Mouse (Mus musculus): ENCODE results near the gene Slc12a6. TPM values are rescaled to one million over a fixed set of nuclear protein-coding genes. Genes with fewer than 3 reads are reported as not detected.

Gene Slc12a6
- total RNA-seq, 4 experiments from 2014 or later: 105 to 127 (median 118) TPM

DNA sequence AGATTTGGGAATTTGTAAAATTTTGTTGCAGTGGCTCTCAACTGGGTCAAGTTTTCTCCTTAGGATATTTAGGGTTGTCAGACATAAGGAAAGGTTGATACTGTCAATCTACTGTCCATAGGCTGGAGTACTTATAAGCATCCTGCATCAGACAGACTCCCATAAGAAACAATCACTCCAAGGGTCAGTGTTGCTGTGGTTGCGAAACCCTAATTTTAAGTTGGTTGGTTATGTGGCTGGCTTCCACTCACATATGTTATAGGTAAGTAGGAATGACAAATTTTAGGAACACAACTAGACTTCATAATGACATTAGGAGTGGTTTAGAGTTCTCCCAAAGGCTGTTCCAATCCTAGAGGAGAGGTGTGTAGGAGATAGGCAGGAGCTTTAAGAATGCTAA, 115.6 kb downstream of the Slc12a6 start:
- DNase-seq (ENCODE audit: low spot score in 2 of 2): no peak

DNA sequence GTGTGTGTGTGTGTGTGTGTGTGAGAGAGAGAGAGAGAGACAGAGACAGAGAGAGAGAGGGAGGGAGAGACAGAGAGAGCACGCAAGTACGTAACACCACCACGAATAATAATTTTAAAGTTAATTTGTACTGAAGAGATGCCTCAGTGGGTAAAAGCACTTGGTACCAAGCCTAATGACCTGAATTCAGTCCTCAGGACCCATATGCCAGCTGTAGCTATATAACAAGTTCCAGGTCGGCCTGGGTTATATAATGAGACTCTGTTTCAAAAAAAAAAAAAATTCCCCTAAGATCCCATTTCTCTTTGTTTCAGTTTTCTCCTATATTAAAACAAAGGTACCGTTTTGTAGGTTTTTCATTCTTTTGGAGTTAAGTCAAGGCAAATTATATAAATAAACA, 125.2 kb downstream of the Slc12a6 start:
- no peak for DNase-seq (ENCODE audit: low spot score in 2 of 2)

DNA sequence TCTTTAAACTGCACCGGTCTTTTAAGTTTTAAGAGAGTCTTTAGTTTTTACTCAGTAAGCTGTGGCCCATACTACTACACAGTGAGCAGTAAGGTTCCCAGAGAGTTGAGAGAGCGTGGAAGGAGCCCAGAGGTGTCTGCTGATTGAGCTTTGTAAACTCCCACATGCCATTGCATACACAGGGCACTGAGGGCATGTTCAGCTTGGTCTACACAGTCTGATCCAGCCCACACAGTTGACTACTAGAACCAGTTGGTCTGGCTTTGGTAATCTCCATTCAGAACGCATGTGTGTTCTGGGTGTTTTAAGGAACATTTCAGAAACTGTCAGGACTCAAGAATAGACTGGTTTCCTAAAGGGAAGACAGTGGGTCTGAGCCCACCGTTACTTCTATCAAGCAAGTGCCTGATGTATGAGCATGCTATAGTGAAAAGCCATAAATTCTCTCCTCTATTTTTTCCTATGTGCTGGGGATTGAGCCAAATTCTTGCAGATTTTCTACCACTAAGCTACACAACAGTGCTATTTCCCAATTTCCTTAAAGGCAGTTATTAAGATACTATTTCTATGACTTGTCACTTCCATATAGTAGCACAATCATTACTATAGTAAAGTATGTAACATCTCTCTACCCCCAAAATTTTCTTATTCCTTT, 125.8 kb downstream of the Slc12a6 start:
- no peak for DNase-seq (ENCODE audit: low spot score in 2 of 2)

DNA sequence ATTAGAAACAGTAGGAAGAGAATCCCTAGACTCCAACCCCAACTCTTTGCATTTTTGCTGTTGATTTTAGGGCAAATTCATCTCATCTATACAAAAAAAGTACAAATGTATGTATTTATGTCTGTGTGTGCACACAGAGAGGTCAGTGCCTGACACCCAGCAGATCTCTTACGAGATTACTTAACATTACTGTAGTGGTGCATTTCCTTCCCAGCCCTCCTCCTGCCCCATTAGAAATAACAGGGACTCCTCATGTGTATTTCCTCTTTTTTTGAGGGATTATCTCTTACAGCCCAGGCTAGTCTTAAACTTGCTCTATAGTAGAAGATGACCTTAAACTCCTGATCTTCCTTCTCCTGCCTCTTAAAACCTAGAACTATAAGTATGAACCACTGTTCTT, 127.1 kb downstream of the Slc12a6 start:
- DNase-seq (ENCODE audit: low spot score in 2 of 2): no peak

DNA sequence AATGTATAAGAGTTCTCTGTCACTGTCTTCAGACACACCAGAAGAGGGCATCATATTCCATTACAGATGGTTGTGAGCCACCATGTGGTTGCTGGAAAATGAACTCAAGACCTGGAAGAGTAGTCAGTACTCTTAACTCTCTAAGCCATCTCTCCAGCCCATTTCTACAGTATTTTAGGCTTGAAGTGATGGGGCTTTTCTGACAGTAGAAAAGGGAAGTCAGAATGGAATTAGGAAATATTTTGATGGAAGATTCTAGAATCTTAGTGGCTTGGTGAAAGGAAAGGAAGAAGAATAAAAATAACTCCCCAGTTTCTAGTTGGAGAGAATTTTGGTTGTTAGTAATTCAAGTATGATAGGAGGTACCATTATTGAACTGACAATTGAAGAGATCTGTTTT, 128.3 kb downstream of the Slc12a6 start:
- no peak for DNase-seq (ENCODE audit: low spot score in 2 of 2)

DNA sequence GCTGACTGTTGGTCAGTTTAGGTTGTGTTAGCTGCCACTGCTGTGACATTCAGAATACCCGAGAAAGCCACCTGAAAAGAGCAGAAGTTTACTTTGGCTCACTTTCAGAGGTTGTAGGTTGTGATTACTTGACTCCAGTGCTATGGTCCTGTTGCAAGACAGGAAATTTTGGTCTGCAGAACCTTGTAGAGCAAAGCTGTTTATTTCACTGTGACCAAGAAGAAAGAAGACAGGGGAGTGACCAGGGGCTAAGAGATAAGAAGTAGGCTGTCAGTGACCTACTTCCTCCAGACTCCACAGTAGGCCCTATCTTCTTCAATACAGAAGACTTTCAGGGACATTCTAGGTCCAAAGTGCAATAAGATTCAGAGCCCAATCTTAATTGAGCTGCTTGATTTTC, 131.0 kb downstream of the Slc12a6 start:
- no peak for DNase-seq (ENCODE audit: low spot score in 2 of 2)

DNA sequence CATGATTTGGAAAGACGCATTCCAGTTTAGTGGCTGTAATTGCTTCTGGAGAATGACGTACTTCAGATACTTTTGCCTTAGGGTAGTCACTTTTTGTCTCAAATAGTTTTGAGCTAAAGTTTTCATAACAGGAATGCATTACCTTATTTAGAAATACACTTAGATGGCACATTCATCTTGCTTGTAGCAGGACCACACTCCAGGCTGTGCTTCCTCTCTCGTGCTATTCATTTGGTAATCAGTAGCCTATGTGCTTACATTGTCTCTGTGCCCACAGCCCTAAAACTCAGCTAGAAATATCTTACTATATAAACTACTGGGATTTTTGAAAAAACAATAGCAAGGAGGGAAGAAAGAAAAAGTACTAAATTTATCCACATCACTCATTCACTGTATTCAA, 141.4 kb downstream of the Slc12a6 start:
- DNase-seq (ENCODE audit: low spot score in 2 of 2): no peak

Other genes starting within 250 kb of the Slc12a6 start
- gene Olfr1311, start 241.4 kb upstream of the Slc12a6 start, total RNA-seq (2022): not detected
- gene Olfr1312, start 215.6 kb upstream of the Slc12a6 start, total RNA-seq (2022): not detected
- gene Olfr1313, start 188.0 kb upstream of the Slc12a6 start, total RNA-seq (2022): not detected
- gene Olfr1314, start 169.0 kb upstream of the Slc12a6 start, total RNA-seq (2022): not detected
- gene Olfr1315-ps1, start 150.4 kb upstream of the Slc12a6 start, total RNA-seq (2022): not detected
- not detected for gene Olfr1316, start 130.8 kb upstream of the Slc12a6 start, total RNA-seq (2022)
- not detected for gene Olfr1317, start 125.5 kb upstream of the Slc12a6 start, total RNA-seq (2022)
- not detected for gene Olfr1318, start 111.6 kb upstream of the Slc12a6 start, total RNA-seq (2022)
- 100 to 1,000 TPM; 153 to 175 (median 161) TPM for gene Lpcat4, start 26.4 kb upstream of the Slc12a6 start, total RNA-seq (2022)
- under 1 TPM in 1 of 4 experiments, not detected in 3; 0.09 TPM for gene Nutm1, start 6.5 kb upstream of the Slc12a6 start, total RNA-seq (2022)
- 10 to 100 TPM; 49.0 to 56.9 (median 52.8) TPM for gene Nop10, start 3.9 kb upstream of the Slc12a6 start, total RNA-seq (2022)
- 1 to 10 TPM; 1.9 to 4.3 (median 2.9) TPM for gene Gm21985, start 489 bp downstream of the Slc12a6 start, total RNA-seq (2022)
- 100 to 1,000 TPM; 147 to 150 (median 149) TPM for gene Emc4, start 102.2 kb downstream of the Slc12a6 start, total RNA-seq (2022)
- 10 to 100 TPM; 12.5 to 15.1 (median 13.4) TPM for gene Katnbl1, start 113.4 kb downstream of the Slc12a6 start, total RNA-seq (2022)
- gene Emc7, start 189.2 kb downstream of the Slc12a6 start, total RNA-seq (2022): 10 to 100 TPM; 48.2 to 52.6 (median 50.1) TPM
- 1 to 10 TPM in 3 of 4 experiments, under 1 TPM in 1; 0.97 to 2.4 (median 1.7) TPM for gene Chrm5, start 214.9 kb downstream of the Slc12a6 start, total RNA-seq (2022)
- gene Aven, start 227.1 kb downstream of the Slc12a6 start, total RNA-seq (2022): 10 to 100 TPM; 10.1 to 14.8 (median 13.1) TPM